Mouse (Mus musculus) small intestine, adult 2 months (tissue): ENCODE data around the gene Ttc24.

ENCODE experiments used
- CTCF ChIP-seq: fragments of 200-500 bp; IDR thresholded peaks from 2 replicates; pipeline ENCODE4 v1.5.1; 2012; ENCODE audit warnings: low read depth, mild to moderate bottlenecking, control low read depth, inconsistent platforms, low read length, moderate library complexity, mixed read lengths; ENCODE audit not compliant: insufficient replicate concordance, insufficient read length; ENCODE audit errors: extremely low read depth
- POLR2A ChIP-seq: fragments of 200-500 bp; IDR thresholded peaks from 2 replicates; pipeline ENCODE4 v1.6.1; 2012; ENCODE audit warnings: low read depth, mild to moderate bottlenecking, control low read depth, inconsistent platforms, low read length, moderate library complexity

DNA sequence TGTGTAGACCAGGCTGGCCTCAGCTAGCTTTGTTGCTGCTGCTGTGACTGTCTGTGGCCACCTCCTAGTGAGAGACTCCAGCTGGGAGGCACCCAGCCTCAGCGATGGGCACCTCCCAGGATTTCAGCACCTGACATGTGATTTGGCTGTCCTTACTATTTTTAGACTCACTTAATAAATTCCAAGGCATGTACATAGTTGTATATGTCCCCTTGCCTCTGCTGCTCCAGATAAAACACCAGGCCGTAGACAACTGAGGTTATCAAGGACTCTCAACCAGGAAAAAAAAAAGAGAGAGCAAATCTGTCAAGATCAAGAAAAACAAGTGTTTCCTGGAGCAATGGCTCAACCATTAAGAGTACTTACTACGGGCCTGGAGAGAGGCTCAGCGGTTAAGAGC lies 47.1 kb upstream of the Ttc24 start:
- no peak for TF ChIP-seq CTCF
- no peak for TF ChIP-seq POLR2A
